Mouse (Mus musculus): Measurements from ENCODE around the gene Anks1b.

DNA sequence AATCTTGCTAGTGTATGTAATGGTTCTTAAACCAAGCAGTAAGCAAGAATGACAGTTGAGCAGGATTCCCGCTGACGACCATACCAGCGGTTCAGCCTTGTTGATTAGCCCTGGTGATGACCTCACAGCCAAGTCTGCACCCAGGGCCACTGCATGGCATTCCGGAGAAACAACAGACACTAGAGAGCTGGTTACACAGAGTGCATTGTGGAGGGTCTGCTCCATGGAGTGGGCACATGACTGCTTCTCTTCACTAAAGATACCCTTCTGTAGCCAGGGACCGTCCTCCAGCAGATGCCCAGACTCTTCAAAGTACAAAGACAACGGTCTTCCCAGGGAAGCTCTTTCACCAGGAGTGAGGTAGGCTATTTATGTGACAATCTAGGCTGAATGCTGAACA, 1118.9 kb downstream of the Anks1b start:
- TF ChIP-seq MXI1 (IDR thresholded peaks at IDR 0.05; ENCODE audit: low read depth, low read length) (no peak), MAFK (IDR thresholded peaks at IDR 0.05; ENCODE audit: borderline replicate concordance, low read depth, low read length) (no peak), BHLHE40 (IDR thresholded peaks at IDR 0.05; ENCODE audit: borderline replicate concordance, low read depth, low read length) (no peak), EP300 (IDR thresholded peaks at IDR 0.05; ENCODE audit: low read depth in 1 of 2, low read length in 2 of 2) (no peak), MYC (IDR thresholded peaks at IDR 0.05; ENCODE audit: low read depth, low read length) (no peak), ZC3H11A (IDR thresholded peaks at IDR 0.05; ENCODE audit: low read depth, low read length) (no peak), MAX (IDR thresholded peaks at IDR 0.05; ENCODE audit: low read length) (no peak), MEF2A (IDR thresholded peaks at IDR 0.05; ENCODE audit: extremely low read depth, insufficient replicate concordance, low read depth, low read length, poor library complexity, severe bottlenecking) (no peak), CTCF (IDR thresholded peaks at IDR 0.05 in 2 of 3, conservative IDR thresholded peaks at IDR 0.05 in 1 of 3; ENCODE audit: control insufficient read depth in 1 of 3, insufficient read depth in 1 of 3, low read depth in 2 of 3, low read length in 3 of 3, poor library complexity in 1 of 3, severe bottlenecking in 1 of 3) (no peak)
